In genomic region chr13:69691074-69691473, GRCm38 (mm10) we compare ENCODE assay signal across 9 mouse cellular contexts. TPM values are rescaled to one million over a fixed set of nuclear protein-coding genes. Genes with fewer than 3 reads are reported as not detected.
A peak's percentile ranks its signal among the peaks of the same experiment; 100 is the strongest.
DNase-seq lines count a peak whose midpoint lies in the region; ATAC-seq and TF ChIP-seq lines count a peak whose summit lies in the region.
"Had no signal": no experiment of that assay in that cellular context is flagged by ENCODE, and none has a peak within 500 bp of the region (broad histone marks: within the 10 kb centered on the region; RNA-seq: fewer than 3 reads in every experiment).

No protein-coding gene starts in this region.

- H3K4me3 ChIP-seq in forebrain, embryonic 10.5 days: no peak overlapping the region
- no peak overlapping the region for H3K4me3 ChIP-seq in forebrain, embryonic 16.5 days (replicated peaks; ENCODE audit: low read length)
- no peak overlapping the region for H3K4me3 ChIP-seq in hindbrain, postnatal 0 days (ENCODE audit: low read length)
- H3K4me3 ChIP-seq in lung, postnatal 0 days (ENCODE audit: low read depth, low read length): no peak overlapping the region
- H3K4me3 ChIP-seq: myocyte had no signal

- TF ChIP-seq CTCF in hindbrain, postnatal 0 days (IDR thresholded peaks at IDR 0.05; ENCODE audit: low read depth): peak; percentile 81
- TF ChIP-seq CTCF in lung, postnatal 0 days (IDR thresholded peaks at IDR 0.05): peak; percentile 70

- peaks cover 25% of the 10 kb centered on the region for H3K4me1 ChIP-seq in forebrain, embryonic 10.5 days
- H3K4me1 ChIP-seq in forebrain, embryonic 16.5 days (replicated peaks; ENCODE audit: control insufficient read depth, insufficient read depth, low read length): peaks cover 2% of the 10 kb centered on the region
- H3K4me1 ChIP-seq in hindbrain, postnatal 0 days (ENCODE audit: insufficient read depth, low read length): no peaks in the 10 kb centered on the region
- no peaks in the 10 kb centered on the region for H3K4me1 ChIP-seq in lung, postnatal 0 days (ENCODE audit: insufficient read depth, low read depth, low read length)

- H3K9me3 ChIP-seq in forebrain, embryonic 10.5 days: no peaks in the 10 kb centered on the region
- H3K9me3 ChIP-seq in forebrain, embryonic 16.5 days (ENCODE audit: control insufficient read depth, low read length): no peaks in the 10 kb centered on the region
- H3K9me3 ChIP-seq in hindbrain, postnatal 0 days (ENCODE audit: low read length): no peaks in the 10 kb centered on the region
- H3K9me3 ChIP-seq in lung, postnatal 0 days (ENCODE audit: low read length): no peaks in the 10 kb centered on the region

- no peak overlapping the region for H3K27ac ChIP-seq in forebrain, embryonic 10.5 days
- H3K27ac ChIP-seq in forebrain, embryonic 16.5 days (ENCODE audit: low read length): no peak overlapping the region
- H3K27ac ChIP-seq in hindbrain, postnatal 0 days: no peak overlapping the region
- H3K27ac ChIP-seq in lung, postnatal 0 days (ENCODE audit: low read length): no peak overlapping the region

- ATAC-seq in forebrain, embryonic 16.5 days: no peak
- peak; percentile 48; the same call in 1 of the 2 replicates for ATAC-seq in hindbrain, postnatal 0 days
- no peak for ATAC-seq in lung, postnatal 0 days

- H3K36me3 ChIP-seq in forebrain, embryonic 10.5 days (replicated peaks): no peaks in the 10 kb centered on the region
- H3K36me3 ChIP-seq in forebrain, embryonic 16.5 days (ENCODE audit: control insufficient read depth, insufficient read depth): no peaks in the 10 kb centered on the region
- no peaks in the 10 kb centered on the region for H3K36me3 ChIP-seq in hindbrain, postnatal 0 days (ENCODE audit: insufficient read depth, low read length)
- no peaks in the 10 kb centered on the region for H3K36me3 ChIP-seq in lung, postnatal 0 days (ENCODE audit: insufficient read depth, low read length)
- no peaks in the 10 kb centered on the region for H3K36me3 ChIP-seq in splenic B cell, adult 2 months (ENCODE audit: control insufficient read depth, insufficient read depth, low read length, poor library complexity, severe bottlenecking)

- TF ChIP-seq EP300 in lung, postnatal 0 days (IDR thresholded peaks at IDR 0.05): no peak

- peak; percentile 63 for DNase-seq in forebrain, embryonic 10.5 days (ENCODE audit: extremely low spot score, low spot score)
- peak; percentile 2 for DNase-seq in ovary, postnatal 10 days (ENCODE audit: low spot score)
- DNase-seq in ovary, adult 18-20 months (ENCODE audit: low spot score): no peak
- DNase-seq in cerebellum, postnatal 14 days: peak; percentile 81 to 88
- peak; percentile 67 for DNase-seq in hindbrain, postnatal 0 days (ENCODE audit: low spot score)
- no peak for DNase-seq in lung, postnatal 0 days (ENCODE audit: low spot score)
- peak; percentile 7 for DNase-seq in splenic B cell, adult 2 months (ENCODE audit: low read depth, low spot score)

- 37% methylated on average over 7 of the region's 7 CpGs for WGBS in forebrain, embryonic 10.5 days
- WGBS in forebrain, embryonic 16.5 days: 43% methylated on average over 7 of the region's 7 CpGs
- WGBS in hindbrain, postnatal 0 days: 42% methylated on average over 7 of the region's 7 CpGs
- WGBS in lung, postnatal 0 days: 33% methylated on average over 7 of the region's 7 CpGs

- no peak overlapping the region for H3K9ac ChIP-seq in forebrain, embryonic 16.5 days (replicated peaks; ENCODE audit: low read depth, low read length)
- no peak overlapping the region for H3K9ac ChIP-seq in hindbrain, postnatal 0 days (replicated peaks; ENCODE audit: low read length)
- H3K9ac ChIP-seq in lung, postnatal 0 days (replicated peaks; ENCODE audit: low read depth): no peak overlapping the region

- H3K27me3 ChIP-seq in forebrain, embryonic 10.5 days (ENCODE audit: poor library complexity, severe bottlenecking): peaks cover 3% of the 10 kb centered on the region; the same call in 1 of the 2 replicates
- no peaks in the 10 kb centered on the region for H3K27me3 ChIP-seq in forebrain, embryonic 16.5 days (replicated peaks; ENCODE audit: control insufficient read depth, insufficient read depth, low read length)
- H3K27me3 ChIP-seq in hindbrain, postnatal 0 days (ENCODE audit: insufficient read depth, low read length): no peaks in the 10 kb centered on the region
- H3K27me3 ChIP-seq in lung, postnatal 0 days (replicated peaks; ENCODE audit: insufficient read depth, low read length): no peaks in the 10 kb centered on the region
- no peaks in the 10 kb centered on the region for H3K27me3 ChIP-seq in splenic B cell, adult 2 months (ENCODE audit: control insufficient read depth, insufficient read depth, low read length, poor library complexity, severe bottlenecking)

- no peak overlapping the region for H3K4me2 ChIP-seq in forebrain, embryonic 16.5 days (ENCODE audit: low read length)
- no peak overlapping the region for H3K4me2 ChIP-seq in hindbrain, postnatal 0 days (ENCODE audit: low read depth, low read length)
- H3K4me2 ChIP-seq in lung, postnatal 0 days (replicated peaks; ENCODE audit: low read depth, low read length): no peak overlapping the region

RNA-seq across cellular contexts. Expression of gene Ube2ql1, which starts 48.6 kb away (rescaled TPM):
- polyA plus RNA-seq in forebrain, embryonic 10.5 days (2016; fragmentation: Nextera tagmentation; extraction: Ambion mirVana): 0.49 and 0.58 TPM in 2 replicates
- 26.4 and 32.4 TPM in 2 replicates for polyA plus RNA-seq in forebrain, embryonic 16.5 days (2015; fragmentation: Nextera tagmentation; extraction: Ambion mirVana)
- total RNA-seq in hindbrain, postnatal 0 days (2014; rRNA removed): 157 and 198 TPM in 2 replicates
- 25.0 and 28.6 TPM in 2 replicates for polyA plus RNA-seq in hindbrain, postnatal 0 days (2015; fragmentation: Nextera tagmentation; extraction: Ambion mirVana)
- polyA plus RNA-seq in lung, postnatal 0 days (2015; fragmentation: Nextera tagmentation; extraction: Ambion mirVana): 0.12 and 0.14 TPM in 2 replicates

Comparison
In these comparisons a context has a peak if more than half of its experiments do, and no peak if none do; other contexts are left out.
1. DNase-seq: peak in forebrain, embryonic 10.5 days (single experiment), ovary, postnatal 10 days (single experiment), cerebellum, postnatal 14 days (2 of 2), hindbrain, postnatal 0 days (single experiment) and splenic B cell, adult 2 months (single experiment); none in ovary, adult 18-20 months (single experiment) and lung, postnatal 0 days (single experiment).
2. RNA of gene Ube2ql1, which starts 48.6 kb away (polyA plus RNA-seq): 26.4 to 32.4 TPM in forebrain, embryonic 16.5 days and 25.0 to 28.6 TPM in hindbrain, postnatal 0 days; 0.49 to 0.58 TPM in forebrain, embryonic 10.5 days and 0.12 to 0.14 TPM in lung, postnatal 0 days; every median in the first group is over 10 times any median in the second.